21 mouse cellular contexts compared by ENCODE assay signal in genomic region chr3:18892813-18893212, GRCm38 (mm10).
"Had no signal": no experiment of that assay in that cellular context is flagged by ENCODE, and none has a peak within 500 bp of the region (broad histone marks: within the 10 kb centered on the region; RNA-seq: fewer than 3 reads in every experiment).

No protein-coding gene starts in this region.

- H3K4me2 ChIP-seq: liver, embryonic 11.5 days; liver, embryonic 13.5 days; liver, embryonic 15.5 days; midbrain, embryonic 12.5 days; neural tube, embryonic 13.5 days; neural tube, embryonic 15.5 days; stomach, embryonic 15.5 days had no signal

- H3K9ac ChIP-seq: liver, embryonic 13.5 days; liver, embryonic 15.5 days; liver, postnatal 0 days; midbrain, embryonic 12.5 days; neural tube, embryonic 13.5 days; neural tube, embryonic 15.5 days; stomach, embryonic 15.5 days had no signal

- ATAC-seq: liver, postnatal 0 days; midbrain, embryonic 16.5 days had no signal

- H3K27me3 ChIP-seq: liver, embryonic 13.5 days; liver, embryonic 15.5 days; midbrain, embryonic 12.5 days; neural tube, embryonic 13.5 days; neural tube, embryonic 15.5 days; stomach, embryonic 15.5 days had no signal

- H3K9me3 ChIP-seq: liver, embryonic 13.5 days; liver, embryonic 15.5 days; midbrain, embryonic 10.5 days; neural tube, embryonic 15.5 days; stomach, embryonic 15.5 days had no signal

- H3K4me1 ChIP-seq: liver, embryonic 13.5 days; liver, embryonic 15.5 days; midbrain, embryonic 10.5 days; midbrain, embryonic 12.5 days; neural tube, embryonic 13.5 days; neural tube, embryonic 15.5 days; stomach, embryonic 15.5 days had no signal

- H3K36me3 ChIP-seq: liver, embryonic 13.5 days; liver, embryonic 15.5 days; midbrain, embryonic 10.5 days; midbrain, embryonic 12.5 days; neural tube, embryonic 13.5 days; neural tube, embryonic 15.5 days; stomach, embryonic 15.5 days had no signal

- H3K27ac ChIP-seq: liver, embryonic 13.5 days; liver, embryonic 15.5 days; midbrain, embryonic 10.5 days; midbrain, embryonic 12.5 days; neural tube, embryonic 13.5 days; neural tube, embryonic 15.5 days; stomach, embryonic 15.5 days had no signal

- DNase-seq: liver; liver, embryonic 13.5 days; liver, postnatal 0 days; midbrain, embryonic 14.5 days; retina, postnatal 1 day; right cerebral cortex, adult 18-20 months; right cerebral cortex, postnatal 25 days; right cerebral cortex, postnatal 4 days; spleen, adult 18-20 months; thymus, adult 2 months; thymus, postnatal 25 days; thymus, postnatal 4 days had no signal

- H3K4me3 ChIP-seq: liver, embryonic 13.5 days; liver, embryonic 15.5 days; midbrain, embryonic 10.5 days; midbrain, embryonic 12.5 days; myocyte; neural tube, embryonic 13.5 days; neural tube, embryonic 15.5 days; stomach, embryonic 15.5 days had no signal
